Mouse (Mus musculus): ENCODE data around the gene Tpcn2.

GRCm38 (mm10) chr7:145309877-145310276 lies 26.1 kb upstream of the Tpcn2 start:
- TF ChIP-seq CTCF (IDR thresholded peaks at IDR 0.05; ENCODE audit: borderline replicate concordance, control insufficient read depth, extremely low read depth, insufficient read depth, low read length, poor library complexity) (no peak), POLR2A (IDR thresholded peaks at IDR 0.05; ENCODE audit: control insufficient read depth, extremely low read depth, insufficient read depth, low read length, poor library complexity) (no peak)

Data from thymus, adult 2 months (tissue).